Mouse (Mus musculus): ENCODE data around the gene Slc18a2. TPM values are rescaled to one million over a fixed set of nuclear protein-coding genes. Genes with fewer than 3 reads are reported as not detected.

Gene Slc18a2
- polyA plus RNA-seq (2015; fragmentation: Nextera tagmentation; extraction: Ambion mirVana), result 4.6 and 5.1 TPM in 2 replicates

DNA sequence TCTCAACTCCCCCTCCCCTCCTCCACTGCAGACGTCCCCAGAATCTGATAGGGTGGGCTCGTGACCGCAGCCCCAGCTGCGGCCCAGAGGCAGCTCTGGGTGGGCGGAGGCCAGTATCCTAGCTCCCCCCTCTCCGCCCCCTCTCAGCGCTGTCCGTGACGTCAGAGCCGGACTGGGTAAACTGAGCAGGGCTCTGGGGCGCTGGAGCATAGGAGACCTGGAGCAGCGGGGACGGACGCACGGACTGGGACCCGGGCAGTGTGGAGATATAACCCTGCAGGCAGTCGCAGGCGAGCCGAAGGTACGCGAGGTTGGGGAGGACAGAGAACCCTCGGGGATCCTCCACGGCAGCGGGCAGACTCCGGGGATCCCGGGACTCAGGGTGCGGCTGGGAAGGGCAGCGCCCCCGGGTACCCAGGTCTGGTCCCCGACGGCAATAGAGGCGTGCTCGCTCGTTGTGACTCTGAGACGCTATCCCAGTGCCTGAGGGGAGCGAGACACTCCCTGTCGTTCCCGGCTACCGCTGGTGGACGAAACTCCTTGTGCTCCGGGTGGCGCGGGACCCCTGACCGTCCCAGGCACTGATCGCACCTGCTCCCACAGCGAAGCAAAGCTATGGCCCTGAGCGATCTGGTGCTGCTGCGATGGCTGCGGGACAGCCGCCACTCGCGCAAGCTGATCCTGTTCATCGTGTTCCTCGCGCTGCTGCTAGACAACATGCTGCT lies at the start of gene Slc18a2:
Gene Slc18a2 (plus strand): TSS at position 179 of the 725 bp plus-strand sequence.
- H3K27ac ChIP-seq (replicated peaks), result no peak within 1 kb of the TSS
- WGBS, result 2% methylated on average over 53 of the region's 55 CpGs
- no peak for TF ChIP-seq EP300 (optimal IDR thresholded peaks at IDR 0.05)
- H3K36me3 ChIP-seq (ENCODE audit: control insufficient read depth, insufficient read depth, low read length), result no peaks in the 10 kb centered on the region
- DNase-seq (ENCODE audit: low spot score) (peak; percentile 32), ATAC-seq (ENCODE audit: low FRiP score, low TSS enrichment) (peak; percentile 49)
- H3K9me3 ChIP-seq (ENCODE audit: control insufficient read depth, low read length), result no peaks in the 10 kb centered on the region
- H3K4me1 ChIP-seq (replicated peaks; ENCODE audit: control insufficient read depth, insufficient read depth), result no peaks in the 10 kb centered on the region
- H3K4me2 ChIP-seq (replicated peaks; ENCODE audit: low read depth), result peak within 1 kb of the TSS; percentile 64
- H3K9ac ChIP-seq (ENCODE audit: low read length), result peak within 1 kb of the TSS; percentile 50
- no peaks in the 10 kb centered on the region for H3K27me3 ChIP-seq (ENCODE audit: control insufficient read depth, insufficient read depth, low read length)
- H3K4me3 ChIP-seq (ENCODE audit: low read depth, low read length), result peak within 1 kb of the TSS; percentile 27

- Histone ChIP-seq H3K4me2 (replicated peaks; ENCODE audit: low read depth) (no peak overlapping the region), H3K27me3 (ENCODE audit: control insufficient read depth, insufficient read depth, low read length) (no peaks in the 10 kb centered on the region), H3K4me3 (ENCODE audit: low read depth, low read length) (no peak overlapping the region), H3K36me3 (ENCODE audit: control insufficient read depth, insufficient read depth, low read length) (no peaks in the 10 kb centered on the region), H3K9me3 (ENCODE audit: control insufficient read depth, low read length) (no peaks in the 10 kb centered on the region), H3K4me1 (replicated peaks; ENCODE audit: control insufficient read depth, insufficient read depth) (no peaks in the 10 kb centered on the region), H3K9ac (ENCODE audit: low read length) (no peak overlapping the region), H3K27ac (replicated peaks) (no peak overlapping the region)
- TF ChIP-seq CTCF (IDR thresholded peaks at IDR 0.05; ENCODE audit: low read depth) (no peak), EP300 (optimal IDR thresholded peaks at IDR 0.05) (no peak)
- WGBS, result 80% methylated on average over 3 of the region's 3 CpGs
- no peak for ATAC-seq (ENCODE audit: low FRiP score, low TSS enrichment)
- DNase-seq (ENCODE audit: low spot score), result no peak
Observed at GRCm38 (mm10) chr19:59216891-59217290, 43.8 kb upstream of the Slc18a2 start.

DNA sequence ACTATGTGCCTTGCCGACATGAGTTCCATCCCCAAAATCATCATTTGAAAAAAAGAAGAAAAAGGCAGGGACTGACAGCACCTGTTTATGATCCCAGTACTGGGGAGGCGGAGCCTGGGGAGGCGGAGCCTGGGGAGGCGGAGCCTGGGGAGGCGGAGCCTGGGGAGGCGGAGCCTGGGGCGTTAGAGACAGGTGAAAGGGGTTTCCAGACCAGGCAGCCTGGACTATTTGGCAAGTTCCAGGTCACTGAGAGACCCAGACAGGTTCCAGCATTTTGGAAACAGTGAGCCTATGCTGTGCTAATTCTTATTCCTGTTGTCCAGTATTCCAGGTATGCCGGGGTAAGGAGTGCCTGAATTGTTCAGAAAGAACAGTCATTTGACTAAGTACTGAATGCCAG lies 41.7 kb upstream of the Slc18a2 start, which contains the start of gene Kcnk18:
Gene Kcnk18 (plus strand): TSS at position 224 of the 400 bp plus-strand sequence.
- DNase-seq (ENCODE audit: low spot score) (no peak), ATAC-seq (ENCODE audit: low FRiP score, low TSS enrichment) (no peak)
- no peak within 1 kb of the TSS for H3K27ac ChIP-seq (replicated peaks)
- H3K4me3 ChIP-seq (ENCODE audit: low read depth, low read length), result no peak within 1 kb of the TSS
- 81% methylated on average over 8 of the region's 8 CpGs for WGBS
- H3K36me3 ChIP-seq (ENCODE audit: control insufficient read depth, insufficient read depth, low read length), result no peaks in the 10 kb centered on the region
- H3K4me2 ChIP-seq (replicated peaks; ENCODE audit: low read depth), result no peak within 1 kb of the TSS
- TF ChIP-seq CTCF (IDR thresholded peaks at IDR 0.05; ENCODE audit: low read depth) (no peak), EP300 (optimal IDR thresholded peaks at IDR 0.05) (no peak)
- no peaks in the 10 kb centered on the region for H3K9me3 ChIP-seq (ENCODE audit: control insufficient read depth, low read length)
- H3K9ac ChIP-seq (ENCODE audit: low read length), result no peak within 1 kb of the TSS
- H3K27me3 ChIP-seq (ENCODE audit: control insufficient read depth, insufficient read depth, low read length), result no peaks in the 10 kb centered on the region
- no peaks in the 10 kb centered on the region for H3K4me1 ChIP-seq (replicated peaks; ENCODE audit: control insufficient read depth, insufficient read depth)

GRCm38 (mm10) chr19:59221131-59221530 lies 39.6 kb upstream of the Slc18a2 start:
- 58% methylated on average over 3 of the region's 3 CpGs for WGBS
- no peak overlapping the region for H3K4me3 ChIP-seq (ENCODE audit: low read depth, low read length)
- no peak overlapping the region for H3K9ac ChIP-seq (ENCODE audit: low read length)
- DNase-seq (ENCODE audit: low spot score) (no peak), ATAC-seq (ENCODE audit: low FRiP score, low TSS enrichment) (no peak)
- H3K4me2 ChIP-seq (replicated peaks; ENCODE audit: low read depth), result no peak overlapping the region
- no peaks in the 10 kb centered on the region for H3K27me3 ChIP-seq (ENCODE audit: control insufficient read depth, insufficient read depth, low read length)
- H3K4me1 ChIP-seq (replicated peaks; ENCODE audit: control insufficient read depth, insufficient read depth), result no peaks in the 10 kb centered on the region
- H3K27ac ChIP-seq (replicated peaks), result no peak overlapping the region
- H3K9me3 ChIP-seq (ENCODE audit: control insufficient read depth, low read length), result no peaks in the 10 kb centered on the region
- TF ChIP-seq EP300 (optimal IDR thresholded peaks at IDR 0.05), result no peak
- TF ChIP-seq CTCF (IDR thresholded peaks at IDR 0.05; ENCODE audit: low read depth), result no peak
- H3K36me3 ChIP-seq (ENCODE audit: control insufficient read depth, insufficient read depth, low read length), result no peaks in the 10 kb centered on the region

GRCm38 (mm10) chr19:59228376-59228775 lies 32.3 kb upstream of the Slc18a2 start:
- Histone ChIP-seq H3K9me3 (ENCODE audit: control insufficient read depth, low read length) (no peaks in the 10 kb centered on the region), H3K4me1 (replicated peaks; ENCODE audit: control insufficient read depth, insufficient read depth) (no peaks in the 10 kb centered on the region), H3K36me3 (ENCODE audit: control insufficient read depth, insufficient read depth, low read length) (no peaks in the 10 kb centered on the region), H3K27me3 (ENCODE audit: control insufficient read depth, insufficient read depth, low read length) (no peaks in the 10 kb centered on the region), H3K27ac (replicated peaks) (no peak overlapping the region), H3K4me3 (ENCODE audit: low read depth, low read length) (no peak overlapping the region), H3K9ac (ENCODE audit: low read length) (no peak overlapping the region), H3K4me2 (replicated peaks; ENCODE audit: low read depth) (no peak overlapping the region)
- DNase-seq (ENCODE audit: low spot score) (no peak), ATAC-seq (ENCODE audit: low FRiP score, low TSS enrichment) (no peak)
- WGBS, result 65% methylated on average over 3 of the region's 3 CpGs
- TF ChIP-seq CTCF (IDR thresholded peaks at IDR 0.05; ENCODE audit: low read depth), result no peak

- Histone ChIP-seq H3K36me3 (ENCODE audit: control insufficient read depth, insufficient read depth, low read length) (no peaks in the 10 kb centered on the region), H3K9ac (ENCODE audit: low read length) (no peak overlapping the region), H3K4me1 (replicated peaks; ENCODE audit: control insufficient read depth, insufficient read depth) (no peaks in the 10 kb centered on the region), H3K4me2 (replicated peaks; ENCODE audit: low read depth) (no peak overlapping the region), H3K27ac (replicated peaks) (no peak overlapping the region), H3K4me3 (ENCODE audit: low read depth, low read length) (no peak overlapping the region), H3K27me3 (ENCODE audit: control insufficient read depth, insufficient read depth, low read length) (no peaks in the 10 kb centered on the region), H3K9me3 (ENCODE audit: control insufficient read depth, low read length) (no peaks in the 10 kb centered on the region)
- no peak for TF ChIP-seq EP300 (optimal IDR thresholded peaks at IDR 0.05)
- no peak for TF ChIP-seq CTCF (IDR thresholded peaks at IDR 0.05; ENCODE audit: low read depth)
- DNase-seq (ENCODE audit: low spot score) (no peak), ATAC-seq (ENCODE audit: low FRiP score, low TSS enrichment) (no peak)
- 65% methylated on average over 5 of the region's 5 CpGs for WGBS
Observed at GRCm38 (mm10) chr19:59232786-59233185, 27.9 kb upstream of the Slc18a2 start.
